Mouse (Mus musculus): ENCODE data around the gene Arhgap11a.

Gene Arhgap11a

GRCm38 (mm10) chr2:113817681-113818606, 30.5 kb downstream of the Arhgap11a start:
- no peak for DNase-seq (ENCODE audit: low read depth, low spot score)

DNA sequence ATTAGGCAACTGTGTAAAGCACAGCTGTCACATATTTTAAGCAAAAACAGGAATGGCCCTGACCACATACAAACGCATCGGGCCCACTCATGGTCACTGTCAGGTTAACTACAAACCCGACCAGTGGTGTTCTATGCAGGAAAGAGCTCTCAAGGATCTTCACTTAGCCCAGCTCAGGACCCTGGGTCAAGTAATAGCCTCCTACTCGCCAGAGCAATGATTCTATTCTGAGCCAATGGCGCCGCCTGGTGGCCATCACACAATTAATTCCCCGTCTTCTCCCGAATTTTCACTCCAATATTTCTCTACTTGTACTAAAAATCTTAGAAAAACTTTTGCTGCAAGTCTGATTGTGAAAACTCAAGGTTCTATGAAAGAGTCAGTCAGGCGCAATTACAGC, 40.8 kb downstream of the Arhgap11a start:
- no peak for DNase-seq (ENCODE audit: low read depth, low spot score)

DNA sequence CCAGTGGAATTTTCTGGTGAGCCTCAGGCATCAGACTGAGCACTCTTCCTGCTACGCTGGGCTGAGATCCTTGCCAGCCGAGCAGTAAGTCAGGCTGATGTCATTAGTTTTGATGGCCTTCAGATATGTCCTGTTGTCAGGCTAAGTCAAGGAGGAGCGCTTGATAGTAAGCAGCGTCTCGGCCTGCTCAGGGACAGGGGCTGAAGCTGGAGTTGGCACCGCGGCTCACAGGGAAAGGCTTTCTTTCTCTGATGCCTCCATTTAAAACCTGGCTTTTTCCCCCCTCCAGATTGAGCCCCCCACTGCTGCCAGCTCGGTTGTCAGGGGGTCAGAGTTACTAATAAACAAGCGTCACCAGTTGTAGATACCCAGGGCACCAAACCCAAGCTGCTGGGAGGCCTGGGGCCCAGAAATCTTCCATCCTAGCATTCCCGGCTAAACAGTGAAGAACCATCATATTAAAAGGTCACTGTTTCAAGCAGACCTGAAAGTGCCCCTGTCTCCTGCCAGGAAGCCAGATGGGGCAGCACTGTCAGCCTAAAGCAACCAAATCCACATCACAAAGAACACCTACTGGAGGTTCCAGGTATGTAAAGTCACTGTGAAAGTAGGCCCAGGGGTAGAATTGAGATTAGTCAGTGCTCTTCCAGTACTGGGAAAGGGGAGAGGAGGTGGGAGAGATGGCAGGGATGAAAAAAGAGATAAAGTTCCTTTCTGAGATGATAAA, 41.4 kb downstream of the Arhgap11a start:
- DNase-seq (ENCODE audit: low read depth, low spot score), result no peak

GRCm38 (mm10) chr2:113805765-113806164, 42.7 kb downstream of the Arhgap11a start:
- DNase-seq (ENCODE audit: low read depth, low spot score), result no peak

DNA sequence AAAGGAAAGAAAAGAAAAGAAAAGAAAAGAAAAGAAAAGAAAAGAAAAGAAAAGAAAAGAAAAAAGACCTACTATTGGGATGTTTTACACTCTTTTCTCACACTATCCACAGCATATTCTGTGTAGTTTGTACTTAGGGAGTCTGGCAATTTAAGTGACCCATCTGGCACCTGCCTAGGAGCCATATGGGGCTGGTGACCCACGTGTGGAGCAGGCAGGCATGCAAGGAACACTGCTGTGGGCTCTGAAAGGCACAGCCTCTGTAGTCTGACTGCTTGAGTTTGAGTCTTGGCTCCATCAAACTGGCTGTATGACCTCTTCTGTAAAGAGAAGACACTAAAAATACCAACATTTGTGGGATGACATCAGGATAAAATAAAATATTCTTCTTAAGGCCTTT, 44.7 kb downstream of the Arhgap11a start:
- no peak for DNase-seq (ENCODE audit: low read depth, low spot score)

DNA sequence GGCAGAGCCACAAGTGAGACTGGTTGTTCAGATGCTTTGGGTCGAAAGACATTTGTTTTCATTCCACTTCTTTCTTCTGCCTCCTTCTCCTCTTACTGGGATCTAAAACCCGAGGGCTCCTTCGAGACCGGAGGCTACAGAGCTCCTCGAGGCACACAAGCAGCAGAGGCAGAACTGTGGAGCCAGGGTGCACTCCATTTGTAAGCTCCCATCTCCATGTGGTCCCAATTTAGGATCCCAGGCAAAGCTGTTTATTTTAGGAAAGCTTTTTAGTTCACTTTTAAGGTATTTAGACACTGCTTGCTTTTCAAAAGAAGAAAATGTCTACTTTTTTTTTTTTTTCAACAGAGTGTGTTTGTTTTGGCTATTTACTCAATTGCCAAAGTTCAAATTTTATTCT, 47.6 kb downstream of the Arhgap11a start:
- DNase-seq (ENCODE audit: low read depth, low spot score), result no peak

GRCm38 (mm10) chr2:113798605-113799004, 49.9 kb downstream of the Arhgap11a start:
- DNase-seq (ENCODE audit: low read depth, low spot score), result no peak

- DNase-seq (ENCODE audit: low read depth, low spot score), result no peak
Observed at GRCm38 (mm10) chr2:113795186-113795585, 53.3 kb downstream of the Arhgap11a start.

DNA sequence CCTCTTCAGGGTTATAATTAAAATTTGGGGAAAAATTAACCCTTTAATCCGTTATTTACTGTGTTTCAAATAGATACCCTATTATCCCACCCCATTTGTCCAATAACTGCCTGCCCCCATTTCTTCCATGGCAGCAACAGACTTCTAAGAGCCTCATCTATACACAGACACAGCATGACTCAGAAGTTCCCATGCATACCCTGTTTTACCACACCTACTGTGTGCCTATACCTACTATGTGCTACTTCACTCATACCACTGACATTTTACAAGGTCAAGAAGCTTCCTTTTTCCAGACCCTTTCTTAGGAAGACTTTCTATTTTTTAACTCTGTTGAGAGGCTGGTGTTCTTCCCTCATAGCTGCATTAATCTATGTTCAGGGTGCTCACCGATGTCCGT, 54.9 kb downstream of the Arhgap11a start:
- DNase-seq (ENCODE audit: low read depth, low spot score), result no peak

GRCm38 (mm10) chr2:113788821-113789387, 59.6 kb downstream of the Arhgap11a start:
- no peak for DNase-seq (ENCODE audit: low read depth, low spot score)

- no peak for DNase-seq (ENCODE audit: low read depth, low spot score)
Observed at GRCm38 (mm10) chr2:113787882-113788281, 60.6 kb downstream of the Arhgap11a start.

GRCm38 (mm10) chr2:113784851-113785250, 63.6 kb downstream of the Arhgap11a start:
- no peak for DNase-seq (ENCODE audit: low read depth, low spot score)

DNA sequence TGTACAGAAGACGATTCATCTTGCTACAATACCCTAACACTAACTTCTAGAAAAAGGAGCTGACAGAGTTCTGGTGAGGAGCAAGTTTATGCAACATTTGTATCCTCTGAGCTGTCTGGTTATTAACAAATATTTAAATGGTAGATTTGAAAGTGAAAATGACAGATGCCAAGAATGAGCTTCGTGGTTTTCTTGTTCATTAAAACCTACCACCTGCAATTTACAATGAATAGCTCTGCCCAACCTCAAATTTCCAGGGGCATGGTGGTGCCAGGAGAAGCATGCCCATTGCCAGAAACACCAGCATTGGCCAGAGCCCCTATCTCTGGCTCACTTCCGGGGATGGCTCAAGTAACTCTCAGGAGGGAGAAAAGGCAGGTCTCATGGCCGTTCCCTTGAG, 66.9 kb downstream of the Arhgap11a start:
- DNase-seq (ENCODE audit: low read depth, low spot score), result no peak
